Mouse (Mus musculus) midbrain, embryonic 13.5 days (tissue): ENCODE measurements around the gene Prokr1. TPM values are rescaled to one million over a fixed set of nuclear protein-coding genes. Genes with fewer than 3 reads are reported as not detected.
"Not testable (repeated sequence)": the region's sequence is repeated elsewhere in the genome, so short reads cannot be mapped to it uniquely, and the experiment has no call there.

Source experiments
- ATAC-seq: fragments of 200-750 bp; cut with Nextera tagmentation; 2 replicates; pipeline ENCODE4 v1.8.0; 2017; ENCODE audit warnings: mild to moderate bottlenecking, moderate TSS enrichment, moderate library complexity
- H3K27ac ChIP-seq: fragments of 300-500 bp; sonication (generic); 2 replicates; pipeline ENCODE4 v1.5.1; 2015; ENCODE audit warnings: inconsistent platforms, mild to moderate bottlenecking, moderate library complexity
- H3K27me3 ChIP-seq: fragments of 300-500 bp; sonication (generic); 2 replicates; pipeline ENCODE4 v1.6.1; 2015; ENCODE audit warnings: mild to moderate bottlenecking, inconsistent platforms
- H3K36me3 ChIP-seq: fragments of 300-500 bp; sonication (generic); 2 replicates; pipeline ENCODE4 v1.6.1; 2015; ENCODE audit warnings: mild to moderate bottlenecking, inconsistent platforms
- H3K4me1 ChIP-seq: fragments of 300-500 bp; sonication (generic); replicated peaks from 2 replicates; pipeline ENCODE4 v1.6.1; 2015; ENCODE audit warnings: inconsistent platforms
- H3K4me2 ChIP-seq: fragments of 300-500 bp; sonication (generic); replicated peaks from 2 replicates; pipeline ENCODE4 v1.6.1; 2015; ENCODE audit warnings: moderate library complexity, mild to moderate bottlenecking, inconsistent platforms
- H3K4me3 ChIP-seq: fragments of 300-500 bp; sonication (generic); replicated peaks from 2 replicates; pipeline ENCODE4 v1.5.1; 2015; ENCODE audit warnings: mild to moderate bottlenecking, inconsistent platforms
- H3K9ac ChIP-seq: fragments of 300-500 bp; sonication (generic); replicated peaks from 2 replicates; pipeline ENCODE4 v1.6.1; 2015; ENCODE audit warnings: mild to moderate bottlenecking, inconsistent platforms
- H3K9me3 ChIP-seq: fragments of 300-500 bp; sonication (generic); 2 replicates; pipeline ENCODE4 v1.6.1; 2016; ENCODE audit warnings: mild to moderate bottlenecking, inconsistent platforms
- WGBS: fragments of 180-500 bp; shearing (Covaris S2); methylation state at CpG from one replicate; pipeline ENCODE4 v1.1.7; 2015; 5-methylcytosine and 5-hydroxymethylcytosine counted together
- polyA plus RNA-seq: library from polyadenylated mRNA; unstranded; fragments of >200 nt; fragmentation: Nextera tagmentation; extraction: Ambion mirVana; gene quantifications from 2 replicates; pipeline ENCODE4 v1.2.1, GENCODE M21; 2015

Gene Prokr1
- 2.1 and 2.5 TPM in 2 replicates for polyA plus RNA-seq

GRCm38 (mm10) chr6:87590394-87591281, at the start of gene Prokr1:
Prokr1 (minus strand) TSS chr6:87590743.
- peak within 1 kb of the TSS; percentile 66 for H3K9ac ChIP-seq
- peak within 1 kb of the TSS; percentile 57 for H3K27ac ChIP-seq
- peaks cover 18% of the 10 kb centered on the region for H3K27me3 ChIP-seq
- peak within 1 kb of the TSS; percentile 54 for H3K4me3 ChIP-seq
- no peaks in the 10 kb centered on the region for H3K36me3 ChIP-seq
- no peaks in the 10 kb centered on the region for H3K9me3 ChIP-seq
- WGBS: under 1% methylated on average over 34 of the region's 34 CpGs
- H3K4me1 ChIP-seq: peaks cover 21% of the 10 kb centered on the region
- peak within 1 kb of the TSS; percentile 93 for H3K4me2 ChIP-seq
- ATAC-seq: peak; percentile 91

GRCm38 (mm10) chr6:87638134-87638660, 47.7 kb upstream of the Prokr1 start:
- ATAC-seq: no peak
- no peak overlapping the region for H3K9ac ChIP-seq
- H3K9me3 ChIP-seq: no peaks in the 10 kb centered on the region

GRCm38 (mm10) chr6:87632176-87632575, 41.6 kb upstream of the Prokr1 start:
- no peak overlapping the region for H3K27ac ChIP-seq
- no peak overlapping the region for H3K4me2 ChIP-seq
- peaks cover 8% of the 10 kb centered on the region; the same call in 1 of the 2 replicates for H3K36me3 ChIP-seq
- no peaks in the 10 kb centered on the region for H3K27me3 ChIP-seq
- ATAC-seq: no peak
- no peaks in the 10 kb centered on the region for H3K9me3 ChIP-seq
- no peak overlapping the region for H3K4me3 ChIP-seq
- no peak overlapping the region for H3K9ac ChIP-seq
- no peaks in the 10 kb centered on the region for H3K4me1 ChIP-seq
- 82% methylated on average over 4 of the region's 4 CpGs for WGBS

More at GRCm38 (mm10) chr6:87638134-87638660, 47.7 kb upstream of the Prokr1 start:
- 79% methylated on average over 11 of the region's 11 CpGs for WGBS
- Histone ChIP-seq H3K27me3 (no peaks in the 10 kb centered on the region), H3K27ac (no peak overlapping the region), H3K4me1 (no peaks in the 10 kb centered on the region), H3K4me3 (no peak overlapping the region), H3K36me3 (peaks cover 8% of the 10 kb centered on the region), H3K4me2 (no peak overlapping the region)

- H3K27me3 ChIP-seq, H3K9me3 ChIP-seq, H3K4me2 ChIP-seq, H3K36me3 ChIP-seq, H3K4me1 ChIP-seq, H3K4me3 ChIP-seq, H3K27ac ChIP-seq, H3K9ac ChIP-seq, ATAC-seq: not testable (repeated sequence)
- WGBS: 77% methylated on average over 15 of the region's 15 CpGs
Measured at GRCm38 (mm10) chr6:87628936-87629335, 38.4 kb upstream of the Prokr1 start.

GRCm38 (mm10) chr6:87623151-87623550, 32.6 kb upstream of the Prokr1 start:
- WGBS: 94% methylated on average over 3 of the region's 3 CpGs
- H3K9me3 ChIP-seq: no peaks in the 10 kb centered on the region

GRCm38 (mm10) chr6:87621281-87621680, 30.7 kb upstream of the Prokr1 start:
- Histone ChIP-seq H3K27ac (no peak overlapping the region), H3K36me3 (no peaks in the 10 kb centered on the region), H3K27me3 (no peaks in the 10 kb centered on the region), H3K9ac (no peak overlapping the region), H3K4me2 (no peak overlapping the region), H3K4me1 (peaks cover 4% of the 10 kb centered on the region; the same call in 1 of the 2 replicates), H3K9me3 (no peaks in the 10 kb centered on the region), H3K4me3 (no peak overlapping the region)
- ATAC-seq: peak; percentile 86
- WGBS: 51% methylated on average over 3 of the region's 3 CpGs

More at GRCm38 (mm10) chr6:87623151-87623550, 32.6 kb upstream of the Prokr1 start:
- no peak overlapping the region for H3K27ac ChIP-seq
- no peak for ATAC-seq
- no peaks in the 10 kb centered on the region for H3K36me3 ChIP-seq
- H3K9ac ChIP-seq: no peak overlapping the region
- H3K4me2 ChIP-seq: no peak overlapping the region
- H3K4me1 ChIP-seq: peaks cover 4% of the 10 kb centered on the region; the same call in 1 of the 2 replicates
- H3K4me3 ChIP-seq: no peak overlapping the region
- no peaks in the 10 kb centered on the region for H3K27me3 ChIP-seq

GRCm38 (mm10) chr6:87618021-87618420, 27.5 kb upstream of the Prokr1 start:
- ATAC-seq: no peak
- Histone ChIP-seq H3K27me3 (no peaks in the 10 kb centered on the region), H3K4me1 (peaks cover 4% of the 10 kb centered on the region; the same call in 1 of the 2 replicates), H3K36me3 (no peaks in the 10 kb centered on the region), H3K27ac (no peak overlapping the region), H3K4me3 (no peak overlapping the region), H3K9me3 (no peaks in the 10 kb centered on the region), H3K9ac (no peak overlapping the region), H3K4me2 (no peak overlapping the region)
- WGBS: 67% methylated on average over 8 of the region's 8 CpGs

- H3K27ac ChIP-seq: no peak overlapping the region
- no peaks in the 10 kb centered on the region for H3K4me1 ChIP-seq
- H3K9me3 ChIP-seq: no peaks in the 10 kb centered on the region
- WGBS: 91% methylated on average over 14 of the region's 14 CpGs
- H3K4me3 ChIP-seq: no peak overlapping the region
- H3K9ac ChIP-seq: no peak overlapping the region
- no peaks in the 10 kb centered on the region for H3K27me3 ChIP-seq
- ATAC-seq: 0 out of 2 replicates have a peak, but pooled peaks have one; percentile 27
- H3K4me2 ChIP-seq: no peak overlapping the region
- H3K36me3 ChIP-seq: no peaks in the 10 kb centered on the region
Measured at GRCm38 (mm10) chr6:87615696-87616083, 25.1 kb upstream of the Prokr1 start.

- H3K9me3 ChIP-seq: no peaks in the 10 kb centered on the region
- 65% methylated on average over 11 of the region's 11 CpGs for WGBS
- H3K4me2 ChIP-seq: no peak overlapping the region
- no peak overlapping the region for H3K9ac ChIP-seq
- no peaks in the 10 kb centered on the region for H3K4me1 ChIP-seq
- H3K36me3 ChIP-seq: no peaks in the 10 kb centered on the region
- H3K27me3 ChIP-seq: no peaks in the 10 kb centered on the region
- no peak overlapping the region for H3K4me3 ChIP-seq
- H3K27ac ChIP-seq: no peak overlapping the region
- no peak for ATAC-seq
Measured at GRCm38 (mm10) chr6:87614794-87615695, 24.5 kb upstream of the Prokr1 start.

- H3K4me3 ChIP-seq: no peak overlapping the region
- no peak overlapping the region for H3K27ac ChIP-seq
- H3K27me3 ChIP-seq: no peaks in the 10 kb centered on the region
- no peak for ATAC-seq
- no peaks in the 10 kb centered on the region for H3K36me3 ChIP-seq
- peaks cover 11% of the 10 kb centered on the region for H3K4me1 ChIP-seq
- H3K4me2 ChIP-seq: no peak overlapping the region
- H3K9ac ChIP-seq: no peak overlapping the region
- no peaks in the 10 kb centered on the region for H3K9me3 ChIP-seq
Measured at GRCm38 (mm10) chr6:87599825-87600224, 9.3 kb upstream of the Prokr1 start.

GRCm38 (mm10) chr6:87597116-87597833, 6.7 kb upstream of the Prokr1 start:
- H3K4me1 ChIP-seq: peaks cover 11% of the 10 kb centered on the region
- 26% methylated on average over 10 of the region's 10 CpGs for WGBS
- H3K27me3 ChIP-seq: no peaks in the 10 kb centered on the region
- no peak overlapping the region for H3K4me3 ChIP-seq
- 0 out of 2 replicates have a peak overlapping the region, but pooled peaks have one; percentile 53 for H3K27ac ChIP-seq
- H3K4me2 ChIP-seq: no peak overlapping the region
- H3K36me3 ChIP-seq: no peaks in the 10 kb centered on the region
- H3K9me3 ChIP-seq: no peaks in the 10 kb centered on the region
- peak; percentile 89 for ATAC-seq
- no peak overlapping the region for H3K9ac ChIP-seq
